Mouse (Mus musculus) cerebellum, adult 2 months (tissue): ENCODE results near the gene Thap3.

Experiments
- CTCF ChIP-seq: fragments of 200-500 bp; IDR thresholded peaks from 2 replicates; pipeline ENCODE4 v1.5.1; 2011; ENCODE audit warnings: low read depth, mild to moderate bottlenecking, control low read depth, low read length, moderate library complexity, borderline replicate concordance; ENCODE audit not compliant: insufficient read depth
- POLR2A ChIP-seq: fragments of 200-500 bp; IDR thresholded peaks from 2 replicates; pipeline ENCODE4 v1.6.1; 2011; ENCODE audit warnings: low read length, control low read depth, borderline replicate concordance; ENCODE audit not compliant: insufficient read depth

- TF ChIP-seq CTCF (no peak), POLR2A (no peak)
Observed at GRCm38 (mm10) chr4:151995371-151996172, 6.8 kb upstream of the Thap3 start.
